Mouse (Mus musculus) thymus, postnatal 36 days (tissue): ENCODE data around the gene Zfp326.
A peak's percentile ranks its signal among the peaks of the same experiment; 100 is the strongest.
"Not testable (repeated sequence)": the region's sequence is repeated elsewhere in the genome, so short reads cannot be mapped to it uniquely, and the experiment has no call there.

Experiments used
- DNase-seq, 2 experiments: peaks; one replicate each; pipeline ENCODE4 v3.0.0; 2022; ENCODE audit warnings: mixed read lengths in 2 of 2

The Zfp326 gene

DNA sequence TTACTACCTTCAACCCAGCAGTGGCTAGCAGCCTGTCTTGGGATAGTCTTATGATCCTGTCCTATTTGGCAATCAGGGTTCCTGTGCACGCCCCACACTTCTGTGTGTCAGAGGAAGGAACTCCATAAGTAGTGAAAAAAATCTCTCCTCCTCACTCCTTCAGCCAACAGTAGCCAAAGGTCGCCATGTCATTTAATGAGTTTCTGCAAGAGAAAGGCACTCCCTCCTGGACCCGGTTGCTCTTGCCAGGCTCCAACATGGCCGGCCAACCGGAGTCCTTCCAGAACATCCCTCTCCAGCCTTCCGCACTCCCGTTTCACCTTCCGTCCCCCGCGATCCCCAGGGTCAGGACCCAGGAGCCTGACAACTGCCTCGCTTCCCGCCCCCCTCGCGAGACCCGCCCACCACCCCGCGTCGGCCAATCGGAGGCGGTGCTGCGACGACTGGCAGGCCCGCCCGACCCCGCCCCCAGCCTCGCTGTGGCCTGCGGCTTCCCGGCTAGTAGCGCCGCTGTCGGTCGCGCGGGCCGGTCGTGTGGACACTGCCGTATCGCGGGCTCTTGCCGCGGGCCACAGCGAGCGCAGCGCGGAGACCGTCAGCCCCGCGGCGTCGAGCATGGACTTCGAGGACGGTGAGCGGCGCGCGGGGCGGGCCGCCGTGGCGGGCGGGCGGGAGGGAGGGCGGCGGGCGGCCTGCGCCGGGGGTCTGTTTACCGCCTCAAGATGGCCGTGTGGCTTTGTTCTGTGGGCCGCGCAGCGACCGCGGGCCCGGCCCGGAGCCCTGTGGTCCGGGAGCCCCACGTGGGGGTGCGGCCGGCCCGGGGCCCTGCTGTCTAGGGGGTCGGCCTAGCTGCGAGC lies at the start of gene Zfp326:
TSS of gene Zfp326 (plus strand) at position 498 of the 857 bp plus-strand sequence.
- DNase-seq: peak; percentile 88 to 89

DNA sequence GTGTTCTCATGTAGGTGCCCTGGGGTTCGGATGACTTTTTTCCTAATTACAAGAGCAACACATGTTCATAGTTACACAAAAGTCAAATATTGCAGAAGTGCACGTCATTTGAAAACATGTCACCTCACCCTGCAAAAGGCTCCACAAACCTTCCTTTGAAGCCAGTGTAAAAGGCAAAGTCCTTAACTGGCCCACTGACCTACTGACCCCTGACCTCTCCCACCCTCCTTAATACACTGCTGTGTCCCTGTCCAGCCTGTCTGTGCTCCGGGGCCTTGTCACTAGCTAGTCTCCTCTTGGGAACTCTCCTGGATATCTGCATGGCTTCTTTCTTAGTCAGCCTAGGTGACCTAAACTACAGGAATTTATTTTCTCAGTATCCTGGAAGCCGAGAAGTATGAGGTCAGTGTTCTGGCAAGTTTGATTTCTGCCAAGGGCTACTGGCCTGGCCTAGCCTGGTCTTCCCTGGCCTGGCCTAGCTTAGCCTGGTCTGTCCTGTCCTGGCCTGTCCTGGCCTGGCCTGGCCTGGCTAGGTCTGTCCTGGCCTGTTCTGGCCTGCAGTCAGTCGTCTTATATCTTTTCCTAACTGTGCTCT lies 49.4 kb upstream of the Zfp326 start:
- no peak for DNase-seq

DNA sequence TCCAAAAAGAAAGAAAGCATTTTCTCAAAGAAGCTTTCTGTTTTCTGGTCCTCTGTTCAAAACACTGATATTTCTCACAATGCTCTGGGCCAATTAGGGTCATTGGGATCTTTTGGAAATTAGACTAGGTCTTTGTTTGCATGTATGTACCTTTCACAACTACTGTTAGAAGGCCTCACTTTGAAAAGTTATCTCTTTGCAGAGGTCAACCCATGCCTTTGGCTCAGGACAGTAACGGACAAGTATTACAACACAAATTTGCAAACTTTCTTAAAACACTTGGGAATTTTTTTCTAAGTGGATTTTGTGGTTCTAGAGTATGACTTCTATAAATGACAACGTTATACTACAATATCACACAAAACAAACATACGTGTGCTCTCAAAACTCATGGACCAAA lies 48.3 kb upstream of the Zfp326 start:
- no peak for DNase-seq

DNA sequence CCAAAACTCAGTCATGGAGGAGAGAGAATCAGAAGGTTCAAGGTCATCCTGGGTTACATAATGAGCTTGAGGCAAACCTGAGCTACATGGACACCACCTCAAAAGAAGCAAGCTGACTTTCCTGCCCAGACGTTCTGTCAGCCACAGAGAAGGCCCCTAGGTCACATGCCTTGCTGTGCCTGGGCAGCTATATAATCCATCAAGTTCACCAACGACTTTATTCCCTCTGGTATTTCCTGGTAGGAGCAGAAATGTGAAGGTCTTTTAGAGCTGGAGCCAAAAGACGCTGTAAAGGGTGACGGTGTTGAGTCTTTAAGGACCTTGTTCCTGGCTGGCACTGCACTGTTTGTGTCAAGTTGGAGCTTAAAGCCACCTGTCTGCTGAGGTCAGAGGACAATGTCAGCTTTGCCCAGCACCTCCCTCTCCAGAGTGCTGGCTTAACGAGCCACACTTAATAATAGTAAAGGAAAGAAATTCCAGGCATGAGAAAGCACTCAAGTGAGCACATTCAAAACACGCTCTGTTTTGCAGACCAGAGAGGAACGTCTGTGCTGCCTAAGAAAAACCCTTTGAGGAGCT lies 47.3 kb upstream of the Zfp326 start:
- no peak for DNase-seq

GRCm38 (mm10) chr5:105832140-105832539 lies 44.2 kb upstream of the Zfp326 start:
- DNase-seq: no peak

DNA sequence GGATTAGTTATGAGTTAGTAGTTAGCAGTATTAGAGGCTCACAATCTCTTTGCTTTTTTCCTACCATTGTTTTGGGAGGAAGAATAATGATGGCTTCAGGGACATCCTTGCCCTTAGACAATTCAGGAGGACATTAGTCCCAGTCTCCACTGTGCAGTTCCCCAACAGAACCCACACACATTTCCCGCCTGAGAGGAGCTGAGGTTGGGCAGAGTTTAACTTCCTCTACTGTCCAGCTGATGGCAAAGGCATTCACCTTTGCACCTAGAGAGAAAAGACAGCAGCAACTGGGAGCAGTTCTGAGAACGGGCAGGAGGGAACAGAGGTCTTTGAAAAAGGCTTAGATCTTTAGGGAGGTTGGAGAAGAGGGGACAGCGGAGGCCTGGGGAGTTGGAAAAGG lies 42.4 kb upstream of the Zfp326 start:
- DNase-seq: no peak

DNA sequence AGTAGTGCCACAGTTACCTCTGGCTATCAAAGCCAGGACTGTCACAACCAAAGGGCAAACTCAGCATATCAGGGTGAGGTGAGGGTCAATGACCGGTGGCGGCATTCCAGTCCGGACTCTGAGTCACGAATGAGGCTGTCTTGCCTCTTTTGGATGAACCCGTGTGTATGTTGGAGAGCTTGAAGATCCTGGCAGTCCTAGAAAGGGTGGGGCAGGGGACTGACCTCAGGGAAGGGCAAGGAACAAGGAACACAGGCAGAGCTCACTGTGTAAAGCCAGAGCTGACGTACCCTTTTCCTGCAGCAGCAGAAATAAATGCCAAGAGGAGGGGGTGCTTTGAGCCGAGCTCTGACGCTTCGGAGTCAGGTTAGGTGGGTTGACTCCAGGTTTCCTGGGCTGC lies 40.4 kb upstream of the Zfp326 start:
- no peak for DNase-seq

- DNase-seq: no peak
Observed at GRCm38 (mm10) chr5:105839740-105840310, 36.5 kb upstream of the Zfp326 start.

GRCm38 (mm10) chr5:105844044-105844753 lies 32.2 kb upstream of the Zfp326 start:
- no peak for DNase-seq

DNA sequence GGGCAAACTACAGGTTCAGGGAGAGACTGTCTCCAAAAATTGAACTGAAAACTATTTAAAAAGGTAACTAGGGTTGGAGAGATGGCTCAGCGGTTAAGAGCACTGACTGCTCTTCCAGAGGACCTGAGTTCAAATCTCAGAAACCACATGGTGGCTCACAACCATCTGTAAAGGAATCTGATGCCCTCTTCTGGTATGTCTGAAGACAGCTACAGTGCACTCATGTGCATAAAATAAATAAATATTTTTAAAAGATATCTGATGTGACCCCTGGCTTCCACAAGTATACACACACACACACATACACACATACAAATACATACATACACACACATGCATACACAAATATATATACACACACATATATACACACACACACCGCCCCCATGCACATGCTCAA lies 31.3 kb upstream of the Zfp326 start:
- no peak for DNase-seq

DNA sequence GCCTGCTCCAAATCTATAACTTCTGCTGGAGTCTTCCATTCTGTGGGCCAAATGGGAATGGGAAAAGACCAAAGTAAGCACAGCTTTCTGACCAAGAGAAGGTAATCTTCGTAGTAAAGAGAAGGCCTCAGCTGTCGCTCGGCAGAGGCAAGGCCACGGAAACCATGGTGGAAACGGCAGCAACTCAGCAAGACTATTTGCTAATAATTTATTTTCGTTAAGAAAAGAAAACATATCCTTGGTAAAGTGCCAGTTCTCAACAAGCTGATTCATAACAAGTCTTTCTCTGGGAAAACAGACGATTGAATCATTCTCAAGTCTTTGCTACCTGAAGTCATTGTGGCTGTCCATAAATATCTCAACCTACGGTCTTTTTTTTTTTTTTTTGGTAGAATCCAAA lies 28.6 kb upstream of the Zfp326 start:
- DNase-seq: no peak

GRCm38 (mm10) chr5:105849222-105849621 lies 27.1 kb upstream of the Zfp326 start:
- peak in 1 of 2 experiments; percentile 49 for DNase-seq

GRCm38 (mm10) chr5:105849643-105850042 lies 26.7 kb upstream of the Zfp326 start:
- no peak for DNase-seq

DNA sequence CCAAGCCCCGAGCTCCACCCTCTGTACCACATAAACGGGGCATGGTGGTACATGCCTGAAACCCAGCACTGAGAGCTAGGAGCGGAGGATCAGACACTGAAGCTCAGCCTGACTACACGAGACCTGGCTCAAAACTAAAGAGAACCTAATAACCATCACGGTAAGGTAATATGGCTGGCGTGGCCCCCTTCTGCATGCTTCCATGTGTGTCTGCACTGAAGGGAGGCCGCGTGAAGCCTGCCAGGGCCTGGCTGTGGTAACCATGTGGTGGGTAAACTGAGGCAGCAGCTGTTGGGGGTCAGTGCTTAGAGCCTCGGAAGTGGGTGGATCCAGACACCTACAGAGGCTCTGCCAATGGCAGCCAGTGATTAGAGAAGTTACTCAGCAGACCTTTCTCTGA lies 23.1 kb upstream of the Zfp326 start:
- no peak for DNase-seq

GRCm38 (mm10) chr5:105857486-105857885 lies 18.9 kb upstream of the Zfp326 start:
- no peak for DNase-seq

GRCm38 (mm10) chr5:105858754-105859694 lies 17.3 kb upstream of the Zfp326 start:
- no peak for DNase-seq

DNA sequence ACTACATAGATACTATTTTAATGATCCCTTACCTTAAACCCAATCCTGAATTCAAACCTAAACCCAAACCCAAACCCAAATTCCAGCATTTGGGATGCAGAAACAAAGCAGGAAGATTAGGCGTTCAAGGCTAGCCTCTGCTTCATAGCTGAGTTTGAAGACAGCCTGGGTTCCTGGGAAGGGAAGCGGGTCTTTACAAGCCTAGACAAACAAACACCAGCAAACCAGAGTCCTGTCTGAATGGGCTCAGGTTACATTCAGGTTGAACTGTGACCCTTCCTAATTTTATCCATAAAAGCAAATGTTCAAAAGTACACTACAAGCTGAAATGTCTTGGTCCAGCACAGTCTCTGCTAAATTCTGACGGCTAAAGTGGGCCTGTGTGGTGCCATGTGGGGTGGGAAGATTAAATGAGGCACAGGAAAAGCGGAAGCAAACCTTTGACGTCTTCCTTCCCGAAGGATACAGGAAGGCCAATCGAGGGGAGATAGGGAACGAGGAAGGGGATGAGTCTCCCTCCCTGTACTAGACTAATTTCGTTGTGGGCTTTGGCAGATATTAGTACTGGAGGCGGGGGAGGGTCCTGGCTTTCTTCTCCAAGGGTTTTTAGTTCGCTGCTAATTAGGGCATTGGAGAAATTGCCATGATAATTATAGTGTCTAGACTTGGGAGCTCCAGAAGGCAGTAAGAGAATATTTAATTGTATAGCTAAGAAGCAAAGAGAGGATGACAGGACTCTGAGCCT lies 16.5 kb upstream of the Zfp326 start:
- DNase-seq: no peak

GRCm38 (mm10) chr5:105860461-105860835 lies 15.9 kb upstream of the Zfp326 start:
- no peak for DNase-seq

GRCm38 (mm10) chr5:105861616-105862015 lies 14.7 kb upstream of the Zfp326 start:
- no peak for DNase-seq

DNA sequence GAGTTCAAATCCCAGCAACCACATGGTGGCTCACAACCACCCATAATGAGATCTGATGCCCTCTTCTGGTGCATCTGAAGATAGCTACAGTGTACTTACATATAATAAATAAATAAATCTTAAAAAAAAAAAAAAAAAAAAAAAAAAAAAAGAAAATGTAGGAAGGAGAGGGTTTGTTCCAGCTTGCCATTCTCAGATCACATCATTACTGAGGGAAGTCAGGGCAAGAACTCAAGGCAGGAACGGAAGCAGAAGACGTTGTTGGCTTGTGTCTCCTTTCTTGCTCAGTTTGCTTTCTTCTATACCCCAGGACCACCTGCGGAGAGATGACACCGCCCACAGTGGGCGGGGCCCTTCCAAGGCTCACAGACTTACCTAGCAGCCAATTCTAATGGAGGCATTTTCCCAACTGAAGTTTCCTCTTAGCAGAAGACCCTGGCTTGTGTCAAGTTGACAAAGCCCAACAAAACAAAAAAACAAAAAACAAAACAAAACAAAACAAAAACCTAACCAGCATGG lies 11.2 kb upstream of the Zfp326 start:
- DNase-seq: not testable (repeated sequence)

- DNase-seq: no peak
Observed at GRCm38 (mm10) chr5:105867427-105867826, 8.9 kb upstream of the Zfp326 start.
